Mouse (Mus musculus) spleen, postnatal 14 days (tissue): Measurements from ENCODE around the gene Vmn2r113.
"Not testable (repeated sequence)": the region's sequence is repeated elsewhere in the genome, so short reads cannot be mapped to it uniquely, and the experiment has no call there.

Source experiments
- DNase-seq, 2 experiments: peaks; one replicate each; pipeline ENCODE4 v3.0.0; 2021 to 2022; ENCODE audit warnings: low spot score in 2 of 2

The Vmn2r113 gene

DNA sequence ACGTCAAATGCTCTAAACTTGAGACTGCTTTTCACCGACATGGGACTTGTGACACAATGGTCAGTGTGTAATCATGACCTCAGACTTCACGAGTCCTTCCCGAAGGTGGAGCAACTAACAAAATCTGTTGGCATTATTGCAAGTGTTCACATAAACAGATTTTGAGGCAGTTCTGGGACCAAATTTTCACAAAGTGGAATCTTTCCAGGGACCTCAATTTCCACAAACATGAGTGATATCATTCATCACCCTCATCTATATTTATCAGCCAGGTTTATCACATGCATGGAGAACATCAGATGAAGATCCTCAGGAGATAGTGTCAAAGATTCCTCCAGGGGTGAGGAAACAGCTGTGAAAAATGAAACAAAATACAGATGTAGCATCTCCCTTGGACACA, at the start of gene Vmn2r113:
Gene Vmn2r113 (plus strand): TSS at position 301 of the 400 bp plus-strand sequence.
- not testable (repeated sequence) for DNase-seq
